Mouse (Mus musculus) ES-E14 (cell line): ENCODE measurements around the gene Als2cr12. TPM values are rescaled to one million over a fixed set of nuclear protein-coding genes. Genes with fewer than 3 reads are reported as not detected.
"Not testable (repeated sequence)": the region's sequence is repeated elsewhere in the genome, so short reads cannot be mapped to it uniquely, and the experiment has no call there.

Source experiments
- DNase-seq: peaks from one replicate; pipeline ENCODE4 v3.0.0-alpha.2; 2013; ENCODE audit warnings: low read depth, low spot score
- H3K27ac ChIP-seq: 2 replicates; pipeline ENCODE4 v1.5.1; 2012; ENCODE audit warnings: low read depth, mild to moderate bottlenecking, low read length, moderate library complexity, mixed read lengths; ENCODE audit not compliant: poor library complexity, insufficient read depth, severe bottlenecking
- H3K36me3 ChIP-seq: 2 replicates; pipeline ENCODE4 v1.6.1; 2012; ENCODE audit warnings: mild to moderate bottlenecking, low read length, moderate library complexity, mixed read lengths; ENCODE audit not compliant: control insufficient read depth, poor library complexity, insufficient read depth, severe bottlenecking
- H3K4me1 ChIP-seq, 2 experiments: fragments of 150-350 bp in 1 of 2; sonication (generic) in 1 of 2; 2 replicates each; pipeline ENCODE4 v1.6.1; 2012; ENCODE audit warnings: low read length in 2 of 2, mild to moderate bottlenecking in 1 of 2, mixed read lengths in 1 of 2; ENCODE audit not compliant: control insufficient read depth in 2 of 2, insufficient read depth in 2 of 2, poor library complexity in 1 of 2
- H3K4me3 ChIP-seq, 2 experiments: fragments of 150-350 bp in 1 of 2; sonication (generic) in 1 of 2; 2 replicates each; pipeline ENCODE4 v1.5.1; 2012; ENCODE audit warnings: low read length in 2 of 2, low read depth in 1 of 2, mild to moderate bottlenecking in 1 of 2, mixed read lengths in 1 of 2; ENCODE audit not compliant: insufficient read depth in 1 of 2, poor library complexity in 1 of 2, severe bottlenecking in 1 of 2
- H3K9ac ChIP-seq: 2 replicates; pipeline ENCODE4 v1.6.1; 2012; ENCODE audit warnings: low read depth, mild to moderate bottlenecking, low read length, mixed read lengths; ENCODE audit not compliant: poor library complexity, insufficient read depth, severe bottlenecking
- H3K9me3 ChIP-seq: fragments of 150-350 bp; sonication (generic); 2 replicates; pipeline ENCODE4 v1.6.1; 2012; ENCODE audit warnings: low read depth, mild to moderate bottlenecking, low read length; ENCODE audit not compliant: control insufficient read depth, insufficient read depth
- CHD2 ChIP-seq: IDR thresholded peaks from 2 replicates; pipeline ENCODE4 v1.6.1; 2014; ENCODE audit warnings: mild to moderate bottlenecking, low read depth, low read length, inconsistent platforms
- HCFC1 ChIP-seq: IDR thresholded peaks from 2 replicates; pipeline ENCODE4 v1.6.1; 2012; ENCODE audit warnings: low read length, inconsistent platforms, borderline replicate concordance; ENCODE audit not compliant: insufficient read depth
- MAFK ChIP-seq: IDR thresholded peaks from 2 replicates; pipeline ENCODE4 v1.6.1; 2014; ENCODE audit warnings: mild to moderate bottlenecking, low read depth, low read length, inconsistent platforms; ENCODE audit not compliant: insufficient read depth
- ZC3H11A ChIP-seq: IDR thresholded peaks from 2 replicates; pipeline ENCODE4 v1.6.1; 2012; ENCODE audit warnings: low read depth, mild to moderate bottlenecking, inconsistent platforms, low read length, borderline replicate concordance
- ZNF384 ChIP-seq: IDR thresholded peaks from 2 replicates; pipeline ENCODE4 v1.6.1; 2012; ENCODE audit warnings: low read depth, low read length, inconsistent platforms
- in situ Hi-C, 2 experiments: fragments of 600-800 bp; cut with MboI; formaldehyde crosslinking; loops; one replicate each; pipeline ENCODE4 v1.15.1; 2025; ENCODE audit warnings: low sequenced_read_pairs in 2 of 2, inconsistent platforms in 1 of 2; ENCODE audit not compliant: unreplicated experiment in 2 of 2
- total RNA-seq: library from RNA; depleted of rRNA; stranded (reverse); fragments of 300-350 nt; gene quantifications from 2 replicates; pipeline ENCODE4 v1.2.3, GENCODE M21; 2012

The Als2cr12 gene
- total RNA-seq, 1 experiment, result 0.22 TPM

- no peak for DNase-seq
- no peak for TF ChIP-seq MAFK
- no peak for TF ChIP-seq CHD2
- TF ChIP-seq ZNF384, result no peak
- TF ChIP-seq HCFC1, result no peak
- no peak for TF ChIP-seq ZC3H11A
- Histone ChIP-seq H3K9me3 (0 out of 2 replicates have a peak, but pooled peaks cover 4% of the 10 kb centered on the region), H3K36me3 (no peaks in the 10 kb centered on the region), H3K4me3 (no peak overlapping the region), H3K4me1 (no peaks in the 10 kb centered on the region), H3K27ac (peak overlapping the region; percentile 53; the same call in 1 of the 2 replicates), H3K9ac (no peak overlapping the region)
- in situ Hi-C loops, result no loop called here
These were observed 5.6 kb downstream of the Als2cr12 start for GRCm38 (mm10) chr1:58690006-58690744.

DNA sequence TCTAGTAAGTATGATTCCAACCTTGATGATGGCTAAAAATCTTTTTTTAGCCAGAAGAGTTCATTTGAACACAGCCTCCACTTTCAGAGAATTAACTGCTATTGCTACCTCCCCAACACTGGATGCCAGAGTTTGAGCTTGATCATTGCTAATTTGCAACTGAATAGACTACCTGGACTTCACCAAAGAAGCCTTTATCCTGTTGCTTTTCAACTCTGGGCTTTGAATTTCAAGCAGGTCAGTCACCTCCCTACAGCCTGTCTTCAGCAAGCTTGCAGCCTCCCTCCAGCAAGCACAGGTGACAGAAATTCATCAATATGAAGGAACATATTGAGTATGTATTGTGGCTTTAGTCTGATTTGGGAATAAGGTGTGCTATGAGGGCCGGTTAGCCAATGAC is 6.4 kb downstream of the Als2cr12 start:
- Histone ChIP-seq H3K27ac (peak overlapping the region; percentile 53; the same call in 1 of the 2 replicates), H3K4me3 (no peak overlapping the region), H3K9ac (no peak overlapping the region), H3K4me1 (no peaks in the 10 kb centered on the region), H3K36me3 (no peaks in the 10 kb centered on the region), H3K9me3 (0 out of 2 replicates have a peak, but pooled peaks cover 4% of the 10 kb centered on the region)
- DNase-seq, result no peak
- in situ Hi-C loops, result no loop called here
- no peak for TF ChIP-seq ZC3H11A
- TF ChIP-seq ZNF384, result no peak
- TF ChIP-seq MAFK, result no peak
- TF ChIP-seq HCFC1, result no peak
- no peak for TF ChIP-seq CHD2

GRCm38 (mm10) chr1:58678412-58678811 is 17.4 kb downstream of the Als2cr12 start:
- H3K4me3 ChIP-seq, in situ Hi-C loops, H3K4me1 ChIP-seq, DNase-seq, H3K36me3 ChIP-seq, H3K9ac ChIP-seq, H3K9me3 ChIP-seq, H3K27ac ChIP-seq: not testable (repeated sequence)

GRCm38 (mm10) chr1:58677575-58677974 is 18.2 kb downstream of the Als2cr12 start:
- no peak for DNase-seq
- no peak overlapping the region for H3K4me3 ChIP-seq
- in situ Hi-C loops, result no loop called here
- no peaks in the 10 kb centered on the region for H3K4me1 ChIP-seq
- H3K9ac ChIP-seq, result no peak overlapping the region
- no peak overlapping the region for H3K27ac ChIP-seq
- TF ChIP-seq CHD2 (no peak), ZC3H11A (no peak), HCFC1 (no peak), ZNF384 (no peak), MAFK (no peak)
- H3K9me3 ChIP-seq, result no peaks in the 10 kb centered on the region
- H3K36me3 ChIP-seq, result no peaks in the 10 kb centered on the region

- H3K36me3 ChIP-seq, result no peaks in the 10 kb centered on the region
- no peak for DNase-seq
- in situ Hi-C loops, result no loop called here
- no peak overlapping the region for H3K27ac ChIP-seq
- no peaks in the 10 kb centered on the region for H3K9me3 ChIP-seq
- no peak overlapping the region for H3K9ac ChIP-seq
- H3K4me3 ChIP-seq, result no peak overlapping the region
- TF ChIP-seq MAFK (no peak), ZNF384 (no peak), ZC3H11A (no peak), CHD2 (no peak), HCFC1 (no peak)
- no peaks in the 10 kb centered on the region for H3K4me1 ChIP-seq
These were observed 20.8 kb downstream of the Als2cr12 start for GRCm38 (mm10) chr1:58675011-58675410.
